Mouse (Mus musculus) R1 (cell line): ENCODE data around the gene Poglut1.

Experiments used
- DNase-seq: peaks from one replicate; pipeline ENCODE4 v3.0.0-alpha.2; 2018; ENCODE audit warnings: low read depth, low spot score

Poglut1 gene

DNA sequence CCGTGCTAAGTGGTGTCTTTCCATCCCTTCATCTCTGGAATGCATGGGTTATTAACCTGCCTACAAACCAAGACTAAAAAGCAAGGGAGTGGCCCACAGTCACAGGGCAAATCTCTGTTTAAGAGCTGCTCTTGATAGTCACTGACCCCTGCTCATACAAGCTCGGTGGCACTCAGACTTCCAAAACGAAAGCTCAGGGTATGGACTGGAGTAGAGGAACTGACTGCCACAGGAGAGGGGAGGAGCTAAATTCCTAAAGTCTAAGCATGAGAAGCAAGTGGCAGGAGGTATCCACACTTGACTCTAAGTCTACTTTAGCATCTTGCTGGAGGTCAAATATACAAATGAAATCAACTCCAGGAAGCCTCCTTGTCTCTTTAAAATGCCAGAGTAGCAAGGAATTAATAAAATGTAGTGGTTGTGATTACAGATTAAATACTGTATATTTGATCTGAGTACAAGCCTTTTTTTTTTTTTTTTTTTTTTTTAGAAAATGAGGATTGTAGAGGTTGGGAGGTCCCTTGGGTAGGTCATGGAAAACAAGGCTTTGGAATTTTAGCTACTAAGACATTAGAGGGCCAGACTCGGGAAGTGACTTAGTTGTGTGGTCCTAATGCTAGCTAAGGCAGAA is 74.3 kb downstream of the Poglut1 start:
- peak; percentile 72 for DNase-seq
